Mouse (Mus musculus) MEL (cell line): Measurements from ENCODE around the gene Rflnb. TPM values are rescaled to one million over a fixed set of nuclear protein-coding genes. Genes with fewer than 3 reads are reported as not detected.

ENCODE experiments used
- DNase-seq: peaks from one replicate; pipeline ENCODE4 v3.0.0; 2011; ENCODE audit warnings: low read depth, low spot score
- H3K27ac ChIP-seq: 2 replicates; pipeline ENCODE4 v1.5.1; 2012; ENCODE audit warnings: low read depth, mild to moderate bottlenecking, control low read depth, low read length, moderate library complexity; ENCODE audit not compliant: control insufficient read depth
- H3K27me3 ChIP-seq, 2 experiments: fragments of 150-350 bp in 1 of 2; sonication (generic) in 1 of 2; 2 replicates each; pipeline ENCODE4 v1.6.1; 2012; ENCODE audit warnings: low read length in 2 of 2, mild to moderate bottlenecking in 2 of 2, improper control_type of control experiment in 1 of 2, moderate library complexity in 1 of 2; ENCODE audit not compliant: insufficient read depth in 2 of 2, control insufficient read depth in 1 of 2
- H3K36me3 ChIP-seq, 2 experiments: 2 replicates each; pipeline ENCODE4 v1.6.1; 2012 to 2014; ENCODE audit warnings: low read length in 2 of 2, improper control_type of control experiment in 1 of 2, inconsistent platforms in 1 of 2, mild to moderate bottlenecking in 1 of 2; ENCODE audit not compliant: insufficient read depth in 2 of 2, control insufficient read depth in 1 of 2
- H3K4me1 ChIP-seq, 2 experiments: fragments of 150-350 bp in 1 of 2; sonication (generic) in 1 of 2; 2 replicates each; pipeline ENCODE4 v1.6.1; 2012; ENCODE audit warnings: low read length in 2 of 2, improper control_type of control experiment in 1 of 2, mild to moderate bottlenecking in 1 of 2; ENCODE audit not compliant: insufficient read depth in 2 of 2, control insufficient read depth in 1 of 2
- H3K4me3 ChIP-seq, 2 experiments: fragments of 150-350 bp in 1 of 2; sonication (generic) in 1 of 2; 2 replicates each; pipeline ENCODE4 v1.5.1; 2012; ENCODE audit warnings: low read depth in 2 of 2, low read length in 2 of 2, mild to moderate bottlenecking in 2 of 2, moderate library complexity in 2 of 2, control low read depth in 1 of 2, improper control_type of control experiment in 1 of 2; ENCODE audit not compliant: control insufficient read depth in 1 of 2, insufficient read depth in 1 of 2
- H3K79me2 ChIP-seq: 2 replicates; pipeline ENCODE4 v1.6.1; 2012; ENCODE audit warnings: mild to moderate bottlenecking, low read length, moderate library complexity; ENCODE audit not compliant: control insufficient read depth, poor library complexity, insufficient read depth
- H3K9ac ChIP-seq: 2 replicates; pipeline ENCODE4 v1.6.1; 2012; ENCODE audit warnings: low read depth, mild to moderate bottlenecking, control low read depth, low read length, moderate library complexity; ENCODE audit not compliant: control insufficient read depth, poor library complexity, severe bottlenecking
- H3K9me3 ChIP-seq: fragments of 150-350 bp; sonication (generic); replicated peaks from 2 replicates; pipeline ENCODE4 v1.6.1; 2012; ENCODE audit warnings: mild to moderate bottlenecking, low read length, improper control_type of control experiment, moderate library complexity; ENCODE audit not compliant: insufficient read depth
- CTCF ChIP-seq, 3 experiments: IDR thresholded peaks in 2 of 3; conservative IDR thresholded peaks in 1 of 3; 2 replicates each; pipeline ENCODE4 v1.5.1; 2011 to 2012; ENCODE audit warnings: low read length in 3 of 3, low read depth in 2 of 3, mild to moderate bottlenecking in 2 of 3, improper control_type of control experiment in 1 of 3, inconsistent platforms in 1 of 3, mixed read lengths in 1 of 3, moderate library complexity in 1 of 3; ENCODE audit not compliant: control insufficient read depth in 1 of 3, insufficient read depth in 1 of 3, poor library complexity in 1 of 3, severe bottlenecking in 1 of 3
- E2F4 ChIP-seq: IDR thresholded peaks from 2 replicates; pipeline ENCODE4 v1.6.1; 2011; ENCODE audit warnings: low read depth, low read length, improper control_type of control experiment, borderline replicate concordance
- GATA1 ChIP-seq: IDR thresholded peaks from 2 replicates; pipeline ENCODE4 v1.6.1; 2011; ENCODE audit warnings: low read depth, low read length, improper control_type of control experiment
- HCFC1 ChIP-seq: IDR thresholded peaks from 2 replicates; pipeline ENCODE4 v1.6.1; 2012; ENCODE audit warnings: low read depth, mild to moderate bottlenecking, inconsistent platforms, low read length, improper control_type of control experiment, moderate library complexity
- KAT2A ChIP-seq: conservative IDR thresholded peaks from 2 replicates; pipeline ENCODE4 v1.6.1; 2012; ENCODE audit warnings: low read depth, low read length, improper control_type of control experiment, inconsistent platforms
- MAFK ChIP-seq: IDR thresholded peaks from 2 replicates; pipeline ENCODE4 v1.6.1; 2011; ENCODE audit warnings: low read depth, mild to moderate bottlenecking, low read length, improper control_type of control experiment, borderline replicate concordance
- MEF2A ChIP-seq: IDR thresholded peaks from 2 replicates; pipeline ENCODE4 v1.6.1; 2014; ENCODE audit warnings: low read depth, mild to moderate bottlenecking, inconsistent platforms, low read length, improper control_type of control experiment; ENCODE audit not compliant: poor library complexity, insufficient replicate concordance, severe bottlenecking; ENCODE audit errors: extremely low read depth
- NELFE ChIP-seq: IDR thresholded peaks from 2 replicates; pipeline ENCODE4 v1.6.1; 2011; ENCODE audit warnings: low read depth, low read length, improper control_type of control experiment
- NRF1 ChIP-seq: IDR thresholded peaks from 2 replicates; pipeline ENCODE4 v1.6.1; 2014; ENCODE audit warnings: low read depth, mild to moderate bottlenecking, inconsistent platforms, low read length, improper control_type of control experiment, moderate library complexity; ENCODE audit not compliant: poor library complexity, insufficient read depth, severe bottlenecking
- POLR2A ChIP-seq, 2 experiments: IDR thresholded peaks; 2 replicates each; pipeline ENCODE4 v1.6.1; 2011 to 2012; ENCODE audit warnings: low read length in 2 of 2, mild to moderate bottlenecking in 2 of 2, control low read depth in 1 of 2, improper control_type of control experiment in 1 of 2, low read depth in 1 of 2, moderate library complexity in 1 of 2; ENCODE audit not compliant: control insufficient read depth in 1 of 2, insufficient read depth in 1 of 2, poor library complexity in 1 of 2
- POLR2AphosphoS2 ChIP-seq: IDR thresholded peaks from 2 replicates; pipeline ENCODE4 v1.6.1; 2011; ENCODE audit warnings: low read length, improper control_type of control experiment
- POLR2AphosphoS5 ChIP-seq: IDR thresholded peaks from 2 replicates; pipeline ENCODE4 v1.6.1; 2012; ENCODE audit warnings: low read depth, borderline replicate concordance, mild to moderate bottlenecking, inconsistent platforms, low read length, moderate library complexity, mixed read lengths
- SIN3A ChIP-seq: IDR thresholded peaks from 2 replicates; pipeline ENCODE4 v1.6.1; 2012; ENCODE audit warnings: low read length, improper control_type of control experiment, inconsistent platforms
- SMC3 ChIP-seq: IDR thresholded peaks from 2 replicates; pipeline ENCODE4 v1.6.1; 2011; ENCODE audit warnings: low read depth, low read length, improper control_type of control experiment
- TCF12 ChIP-seq: IDR thresholded peaks from 2 replicates; pipeline ENCODE4 v1.6.1; 2014; ENCODE audit warnings: low read depth, mild to moderate bottlenecking, inconsistent platforms, low read length, improper control_type of control experiment, moderate library complexity
- UBTF ChIP-seq: IDR thresholded peaks from 2 replicates; pipeline ENCODE4 v1.6.1; 2012; ENCODE audit warnings: low read depth, mild to moderate bottlenecking, inconsistent platforms, low read length, improper control_type of control experiment, moderate library complexity, borderline replicate concordance; ENCODE audit not compliant: insufficient read depth
- USF1 ChIP-seq: IDR thresholded peaks from 2 replicates; pipeline ENCODE4 v1.6.1; 2014; ENCODE audit warnings: low read depth, mild to moderate bottlenecking, inconsistent platforms, low read length, improper control_type of control experiment, moderate library complexity
- USF2 ChIP-seq, 2 experiments: IDR thresholded peaks; 2 replicates each; pipeline ENCODE4 v1.6.1; 2011 to 2012; ENCODE audit warnings: improper control_type of control experiment in 2 of 2, low read length in 2 of 2, borderline replicate concordance in 1 of 2, inconsistent platforms in 1 of 2, low read depth in 1 of 2, mild to moderate bottlenecking in 1 of 2; ENCODE audit not compliant: insufficient read depth in 1 of 2
- ZNF384 ChIP-seq: IDR thresholded peaks from 2 replicates; pipeline ENCODE4 v1.6.1; 2012; ENCODE audit warnings: low read depth, mild to moderate bottlenecking, inconsistent platforms, low read length, improper control_type of control experiment
- polyA plus RNA-seq, 2 experiments: library from polyadenylated mRNA; stranded (reverse) in 1 of 2; unstranded in 1 of 2; fragments of >175 nt in 1 of 2; fragments of >200 nt in 1 of 2; gene quantifications; 2 replicates each; pipeline versions ENCODE4 v1.2.1 to v1.2.4; 2012; ENCODE audit warnings: low replicate concordance in 2 of 2, low read depth in 1 of 2; ENCODE audit not compliant: insufficient read length in 2 of 2, insufficient read depth in 1 of 2, missing spikeins in 1 of 2
- total RNA-seq: library from RNA; depleted of rRNA; stranded (reverse); fragments of 300-350 nt; gene quantifications from 2 replicates; pipeline ENCODE4 v1.2.3, GENCODE M21; 2012

Rflnb gene
- total and polyA plus RNA-seq, 3 experiments = 7.4 to 8.7 TPM; not detected in 1

GRCm38 (mm10) chr11:76028072-76028465 is 487 bp upstream of the Rflnb start:
- Histone ChIP-seq H3K36me3 (peaks cover 0 to 2% of the 10 kb centered on the region in 2 experiments; a peak in 1 of 4 replicates), H3K4me3 (peak overlapping the region; percentile 81 to 92), H3K79me2 (peaks cover 6% of the 10 kb centered on the region; the same call in 1 of the 2 replicates), H3K9ac (peak overlapping the region; percentile 89), H3K4me1 (no peaks in the 10 kb centered on the region; a peak in 2 of 4 replicates), H3K27ac (no peak overlapping the region), H3K9me3 (no peaks in the 10 kb centered on the region), H3K27me3 (peaks cover 2 to 5% of the 10 kb centered on the region in 2 experiments; a peak in 2 of 4 replicates)
- TF ChIP-seq POLR2AphosphoS2 (no peak), NRF1 (no peak), NELFE (no peak), CTCF (IDR thresholded peaks at IDR 0.05 in 2 of 3, conservative IDR thresholded peaks at IDR 0.05 in 1 of 3; ENCODE audit: control insufficient read depth in 1 of 3, insufficient read depth in 1 of 3, low read depth in 2 of 3, low read length in 3 of 3, poor library complexity in 1 of 3, severe bottlenecking in 1 of 3) (no peak), MAFK (no peak), SIN3A (no peak), SMC3 (no peak)
- peak; percentile 56 for DNase-seq

DNA sequence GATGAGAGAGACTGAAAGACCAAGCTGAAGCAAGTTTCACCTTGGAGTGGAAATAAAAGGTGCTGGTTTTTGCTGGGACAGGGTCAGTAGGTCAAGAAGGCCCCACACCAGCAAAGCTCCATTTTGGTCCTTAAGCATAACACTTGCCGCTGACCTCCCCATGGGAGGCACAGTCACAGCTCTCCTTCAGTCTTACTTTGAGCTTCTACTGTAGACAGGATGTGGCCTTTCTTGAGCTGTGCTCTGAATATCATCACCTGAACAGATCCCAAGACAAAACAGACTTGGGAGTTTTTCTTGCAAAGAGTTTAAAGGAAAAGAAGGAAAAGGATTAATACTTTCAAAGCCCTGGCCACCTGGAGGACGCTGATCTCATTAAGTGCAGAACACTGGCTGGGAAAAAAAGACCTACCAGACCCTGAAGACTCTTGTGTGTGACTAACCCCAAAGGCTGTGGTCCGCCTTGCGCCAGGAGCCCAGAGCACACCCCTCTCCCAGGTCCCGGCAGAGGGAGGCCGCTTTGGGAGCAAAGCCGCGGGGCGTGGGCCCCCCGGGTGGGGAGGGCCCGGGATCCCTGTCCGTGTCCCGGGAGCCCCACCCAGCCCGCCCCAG is 949 bp downstream of the Rflnb start:
- Histone ChIP-seq H3K4me3 (peak overlapping the region; percentile 81 to 92), H3K9me3 (no peaks in the 10 kb centered on the region), H3K79me2 (peaks cover 6% of the 10 kb centered on the region; the same call in 1 of the 2 replicates), H3K9ac (peak overlapping the region; percentile 89), H3K36me3 (peaks cover 0 to 2% of the 10 kb centered on the region in 2 experiments; a peak in 1 of 4 replicates), H3K4me1 (no peaks in the 10 kb centered on the region; a peak in 2 of 4 replicates), H3K27ac (no peak overlapping the region), H3K27me3 (peaks cover 2 to 3% of the 10 kb centered on the region in 2 experiments; a peak in 1 of 4 replicates)
- TF ChIP-seq POLR2AphosphoS5 (no peak), SIN3A (no peak), POLR2A (IDR thresholded peaks at IDR 0.05; ENCODE audit: control insufficient read depth in 1 of 2, insufficient read depth in 1 of 2, low read depth in 1 of 2, low read length in 2 of 2, poor library complexity in 1 of 2) (no peak), MEF2A (no peak), KAT2A (no peak), GATA1 (no peak), UBTF (no peak), E2F4 (no peak), USF2 (IDR thresholded peaks at IDR 0.05; ENCODE audit: borderline replicate concordance in 1 of 2, insufficient read depth in 1 of 2, low read depth in 1 of 2, low read length in 2 of 2) (no peak), ZNF384 (no peak), HCFC1 (no peak), MAFK (no peak), USF1 (no peak), TCF12 (no peak), POLR2AphosphoS2 (no peak), SMC3 (no peak)
- DNase-seq = peak; percentile 37
